Mouse (Mus musculus) ES-CJ7 (cell line): ENCODE measurements at regions not wholly inside any gene's neighbourhood (a gene's known extent, or its start where the extent isn't known, plus 50 kb on each side); places are given as distances from the start of the nearest gene placed in this dataset.

Source experiments
- DNase-seq: peaks from one replicate; pipeline ENCODE4 v3.0.0; 2011; ENCODE audit warnings: low read depth, low spot score

GRCm38 (mm10) chr4:105282681-105283462 is 125.7 kb downstream of the Plpp3 start:
- DNase-seq: peak; percentile 60

GRCm38 (mm10) chr4:105285431-105286013 is 128.4 kb downstream of the Plpp3 start:
- no peak for DNase-seq

GRCm38 (mm10) chr4:105286299-105286698 is 129.2 kb downstream of the Plpp3 start:
- no peak for DNase-seq

- no peak for DNase-seq
Observed at GRCm38 (mm10) chr4:105286809-105287208, 129.7 kb downstream of the Plpp3 start.

- DNase-seq: no peak
Observed at GRCm38 (mm10) chr4:105287419-105287818, 130.3 kb downstream of the Plpp3 start.

- peak; percentile 87 for DNase-seq
Observed at GRCm38 (mm10) chr4:105289635-105290034, 132.5 kb downstream of the Plpp3 start.

GRCm38 (mm10) chr4:105290847-105291475 is 133.8 kb downstream of the Plpp3 start:
- no peak for DNase-seq

- DNase-seq: no peak
Observed at GRCm38 (mm10) chr4:105291503-105291902, 134.4 kb downstream of the Plpp3 start.

GRCm38 (mm10) chr4:105299358-105299757 is 142.2 kb downstream of the Plpp3 start:
- no peak for DNase-seq

- peak; percentile 83 for DNase-seq
Observed at GRCm38 (mm10) chr4:105301547-105301946, 144.4 kb downstream of the Plpp3 start.

- DNase-seq: no peak
Observed at GRCm38 (mm10) chr4:105304166-105304565, 147.0 kb downstream of the Plpp3 start.

- no peak for DNase-seq
Observed at GRCm38 (mm10) chr4:105305931-105306330, 148.8 kb downstream of the Plpp3 start.

GRCm38 (mm10) chr4:105307356-105307755 is 150.2 kb downstream of the Plpp3 start:
- DNase-seq: no peak

GRCm38 (mm10) chr4:105307905-105308304 is 150.8 kb downstream of the Plpp3 start:
- DNase-seq: no peak

- no peak for DNase-seq
Observed at GRCm38 (mm10) chr4:105308971-105309488, 151.9 kb downstream of the Plpp3 start.

- no peak for DNase-seq
Observed at GRCm38 (mm10) chr4:105312643-105313042, 155.5 kb downstream of the Plpp3 start.

- no peak for DNase-seq
Observed at GRCm38 (mm10) chr4:105313151-105313818, 156.1 kb downstream of the Plpp3 start.

- no peak for DNase-seq
Observed at GRCm38 (mm10) chr4:105315095-105315494, 157.9 kb downstream of the Plpp3 start.

- DNase-seq: peak; percentile 49
Observed at GRCm38 (mm10) chr4:105316478-105317206, 159.5 kb downstream of the Plpp3 start.

- DNase-seq: no peak
Observed at GRCm38 (mm10) chr4:105318421-105318820, 161.3 kb downstream of the Plpp3 start.

GRCm38 (mm10) chr4:105323446-105323845 is 166.3 kb downstream of the Plpp3 start:
- DNase-seq: no peak
